Mouse (Mus musculus): ENCODE measurements around the gene Lsm4.

Gene Lsm4

DNA sequence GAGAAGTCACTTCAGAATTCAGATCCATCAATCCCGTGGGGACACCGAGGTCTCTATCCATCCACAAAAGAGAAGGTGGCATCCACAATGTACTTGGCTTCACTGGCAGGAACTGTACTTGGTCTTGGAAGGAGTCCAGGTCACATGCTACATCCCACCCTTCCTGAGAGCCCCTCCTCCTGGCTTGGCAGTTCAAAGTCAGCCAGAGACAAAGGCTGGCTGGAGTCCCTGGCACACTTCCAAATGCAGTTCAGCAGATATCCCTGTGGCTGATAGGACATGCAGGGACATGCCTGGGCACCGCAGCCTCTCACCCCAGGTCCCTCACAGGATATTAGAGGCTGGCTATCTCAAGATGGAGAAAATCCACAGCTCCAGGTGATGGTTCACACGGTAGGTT is 23.7 kb upstream of the Lsm4 start:
- in situ Hi-C loops (cut with MboI), result no loop called here

DNA sequence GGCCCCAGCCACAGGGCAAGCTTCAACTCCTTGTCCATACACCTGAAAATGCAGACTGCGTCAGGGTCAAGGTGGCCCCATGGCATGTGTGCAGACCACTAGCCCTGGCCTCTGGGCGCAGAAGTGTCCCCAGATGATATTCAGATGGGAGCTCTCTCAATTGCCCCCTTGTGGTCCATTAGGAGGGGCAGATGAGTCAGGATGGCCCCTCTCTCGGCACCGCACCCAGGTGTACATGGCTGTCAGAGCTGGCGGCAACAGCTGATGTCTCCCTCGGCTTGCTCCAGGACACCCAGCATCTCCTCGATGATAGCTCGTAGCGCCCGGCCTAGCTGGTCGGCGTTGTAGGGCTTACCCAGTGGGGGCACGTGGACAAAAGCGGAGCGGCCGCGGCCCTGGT is 22.7 kb upstream of the Lsm4 start:
- in situ Hi-C loops (cut with MboI), result no loop called here

DNA sequence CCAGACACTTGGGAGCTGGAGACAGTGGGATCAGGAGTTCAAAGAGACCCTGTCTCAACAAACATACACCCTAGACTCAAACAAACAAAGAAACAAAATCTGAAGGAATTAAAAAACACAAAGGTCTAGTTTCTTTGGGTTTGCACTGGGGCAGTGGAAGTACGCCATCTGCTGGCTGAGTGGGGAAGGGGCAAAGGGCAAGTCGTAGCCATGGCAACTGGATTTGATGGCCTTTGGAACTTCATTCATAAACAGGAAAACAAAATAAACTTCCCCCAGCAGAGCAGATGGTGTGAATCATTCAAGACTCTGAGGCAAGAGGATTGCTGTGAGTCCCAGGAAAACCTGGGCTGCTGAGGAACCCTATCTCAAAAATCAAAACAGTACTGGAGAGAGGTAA is 19.8 kb upstream of the Lsm4 start:
- in situ Hi-C loops (cut with MboI), result no loop called here

DNA sequence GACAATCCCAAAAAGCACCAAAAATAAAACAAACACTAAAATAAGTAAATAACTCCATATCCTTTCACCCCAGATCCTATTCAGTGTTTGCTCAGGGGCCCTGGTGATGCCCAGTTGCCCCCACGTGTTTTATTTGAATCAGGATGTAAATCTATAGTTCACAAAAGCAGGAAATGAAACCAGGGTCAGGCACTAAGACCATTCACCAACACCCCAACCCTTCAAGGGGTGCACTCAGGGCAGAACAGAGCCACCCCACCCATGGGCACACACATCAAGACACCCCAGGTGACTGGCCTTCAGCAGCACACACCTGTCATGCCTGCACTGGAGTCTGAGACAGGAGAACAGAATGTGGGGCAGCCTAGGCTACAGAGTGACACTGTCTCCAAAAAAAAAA is 18.9 kb upstream of the Lsm4 start:
- in situ Hi-C loops (cut with MboI), result no loop called here

DNA sequence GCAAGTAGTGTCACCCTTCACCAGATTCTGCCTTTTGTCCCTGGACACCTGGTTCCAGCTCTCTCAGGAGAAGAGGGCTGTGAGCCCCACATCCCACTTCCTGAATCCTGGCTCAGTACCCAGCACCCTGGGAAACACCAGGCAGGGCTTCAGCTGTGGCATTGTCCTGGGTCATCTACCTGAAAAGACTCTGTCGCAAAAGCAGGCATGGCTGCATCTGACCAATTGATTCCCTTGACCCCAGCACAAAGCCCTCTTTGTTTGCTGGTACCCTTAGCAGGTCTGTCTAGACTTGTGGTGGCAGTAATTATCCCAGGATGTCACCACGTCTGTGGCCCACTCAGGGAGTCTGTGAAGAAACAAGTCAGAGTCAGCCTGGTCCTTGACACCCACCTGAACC is 17.6 kb upstream of the Lsm4 start:
- in situ Hi-C loops (cut with MboI), result no loop called here

DNA sequence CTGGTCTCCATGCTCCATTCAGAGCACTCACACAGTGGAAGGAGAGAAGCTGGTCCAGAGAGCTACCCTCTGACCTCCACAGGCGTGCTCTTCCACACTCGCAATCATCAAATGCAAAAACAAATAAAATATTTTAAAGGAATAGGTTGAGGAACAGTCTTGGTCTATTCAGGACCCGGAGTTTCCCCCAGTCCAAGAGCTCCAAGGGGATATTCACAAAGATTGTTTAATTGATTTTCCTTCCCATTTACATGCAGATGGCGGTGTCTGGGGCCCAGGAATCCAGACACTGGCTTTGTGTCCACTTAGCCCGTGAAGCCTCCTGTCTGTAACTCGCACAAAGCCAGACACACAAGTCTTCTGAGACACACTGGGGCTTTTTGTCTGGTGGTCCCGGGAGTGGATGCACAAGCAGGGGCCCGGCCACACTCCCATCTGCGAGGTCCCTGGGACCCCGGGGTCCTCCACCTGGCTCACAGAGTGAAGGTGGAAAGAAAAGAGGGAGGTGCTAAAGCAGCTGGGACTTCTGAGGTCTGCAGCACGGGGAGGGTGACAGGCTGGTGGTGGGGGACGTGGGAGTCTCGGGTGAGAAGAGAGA is 16.8 kb upstream of the Lsm4 start:
- in situ Hi-C loops (cut with MboI), result no loop called here

DNA sequence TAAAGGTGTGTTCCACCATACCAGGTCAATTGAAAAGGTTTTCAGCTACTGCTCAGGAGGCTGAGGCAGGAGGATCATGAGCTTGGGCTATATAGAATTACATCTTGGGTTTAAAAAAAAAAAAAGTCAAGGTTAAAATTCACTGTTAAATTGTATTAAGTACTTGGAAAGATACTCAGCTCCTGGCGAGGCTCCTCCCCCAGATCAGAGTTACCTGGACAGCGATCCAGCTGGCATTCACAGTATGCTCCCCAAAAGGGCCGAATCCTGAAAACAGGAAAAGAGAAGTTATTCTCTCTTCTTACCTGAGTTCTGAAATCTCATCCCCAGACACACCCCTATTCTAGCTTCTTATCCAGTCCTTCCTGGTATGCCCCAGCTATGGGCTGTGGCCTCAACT is 15.8 kb upstream of the Lsm4 start:
- in situ Hi-C loops (cut with MboI), result no loop called here

DNA sequence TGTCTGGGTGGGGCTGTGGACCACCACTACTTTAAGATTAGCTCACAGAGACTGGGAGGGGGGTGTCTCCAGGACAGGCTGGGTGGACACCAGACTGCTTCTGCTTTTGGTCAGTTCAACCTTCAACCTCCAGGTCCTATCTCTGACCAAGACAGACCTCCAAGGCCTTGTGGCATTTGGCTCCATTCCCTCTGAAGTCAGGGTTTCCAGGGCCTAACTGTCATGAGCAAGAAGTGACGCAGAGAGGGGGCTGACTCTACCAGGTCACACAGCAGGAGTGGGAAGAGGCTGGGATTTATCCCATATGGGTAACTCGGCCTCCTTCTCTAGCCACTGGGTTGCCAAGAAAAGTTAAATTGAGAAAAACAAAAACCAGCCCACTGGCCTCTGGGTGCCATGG is 15.3 kb upstream of the Lsm4 start:
- in situ Hi-C loops (cut with MboI), result no loop called here

DNA sequence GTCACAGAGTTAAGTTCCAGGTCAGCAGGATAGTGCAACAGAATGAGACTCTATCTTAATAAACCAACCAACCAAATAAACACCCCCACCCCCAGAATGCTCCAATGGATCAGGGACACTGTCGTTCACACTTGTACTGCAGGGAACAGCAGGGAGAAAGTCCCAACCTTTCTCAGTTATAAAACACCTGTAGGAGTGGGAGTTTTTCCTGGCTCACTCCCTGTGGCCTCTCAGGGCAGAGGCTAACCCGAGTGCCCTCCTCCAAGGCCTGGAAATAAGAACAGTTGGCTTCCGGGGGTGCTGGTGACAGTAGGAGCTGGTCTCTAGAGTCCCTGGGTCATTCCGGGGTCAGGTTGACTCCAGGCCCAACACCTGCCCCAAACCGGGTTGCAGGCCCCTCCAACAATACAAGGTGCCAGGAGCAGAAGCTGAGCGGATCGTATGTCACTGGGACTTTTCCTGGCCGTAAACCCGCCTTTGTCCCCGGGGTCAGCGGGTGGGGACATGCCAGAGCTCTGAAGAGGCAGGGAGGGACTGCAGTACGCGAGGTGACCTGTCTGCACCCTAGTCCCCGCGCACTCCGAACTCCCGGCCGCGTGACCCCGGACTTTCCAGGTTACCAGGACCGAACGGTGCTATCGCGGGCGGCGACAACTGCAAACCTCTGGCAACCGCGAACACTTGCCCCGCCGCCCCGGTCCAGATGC is 14.0 kb upstream of the Lsm4 start:
- in situ Hi-C loops (cut with MboI), result no loop called here

DNA sequence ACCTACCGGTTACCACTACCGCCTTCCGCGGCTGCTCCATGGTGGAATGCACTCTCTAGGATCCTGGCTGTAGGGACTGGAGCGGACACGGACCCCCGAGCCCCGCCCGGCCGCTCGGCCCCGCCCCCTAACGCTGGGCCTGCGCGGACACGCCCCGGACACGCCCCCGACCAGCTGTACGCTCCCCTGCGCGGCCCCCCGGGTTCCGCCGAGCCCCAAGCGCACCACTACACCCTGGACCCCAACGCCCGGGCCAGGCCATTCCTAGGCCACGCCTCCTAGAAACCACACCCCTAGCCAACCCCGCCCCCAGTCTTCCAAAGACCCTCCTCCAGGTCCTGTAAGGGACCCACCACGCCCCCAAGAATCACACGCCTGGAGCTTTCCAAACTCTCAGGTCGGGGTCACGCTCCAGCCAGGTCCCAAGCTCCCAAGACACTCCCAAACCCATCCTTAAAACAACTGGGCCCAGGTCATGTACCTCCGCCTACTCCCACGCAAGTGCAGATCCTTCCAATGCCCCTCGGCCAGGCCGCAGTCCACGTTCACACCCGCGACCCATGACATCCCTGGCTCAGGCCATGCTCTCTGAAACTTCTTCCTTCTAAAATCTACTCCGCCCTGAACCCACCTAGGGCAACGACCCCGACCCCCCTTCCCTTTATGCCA is 13.3 kb upstream of the Lsm4 start:
- in situ Hi-C loops (cut with MboI), result no loop called here

DNA sequence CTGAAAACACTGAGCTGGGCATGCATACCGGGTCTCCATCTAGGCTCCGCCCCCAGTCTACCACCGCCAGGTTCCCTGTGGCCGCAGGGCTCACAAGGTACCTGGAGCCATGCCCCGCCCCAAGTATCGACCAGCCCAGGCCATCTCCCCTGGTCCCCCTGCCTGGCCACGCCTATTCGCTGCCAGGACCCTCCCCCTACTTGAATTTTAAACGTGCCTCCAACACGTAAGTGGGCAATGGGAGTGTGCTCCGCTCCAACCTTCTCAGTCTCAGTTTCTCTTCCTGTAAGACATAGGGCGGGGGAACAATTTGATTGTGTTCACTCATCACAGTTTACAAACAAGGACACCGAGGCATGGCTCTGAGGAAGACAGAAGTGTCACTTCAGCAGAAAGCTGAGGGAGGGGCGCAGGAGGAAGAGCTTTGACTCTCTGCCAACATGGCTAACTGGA is 12.7 kb upstream of the Lsm4 start, which contains the start of gene Pgpep1:
Gene Pgpep1 (minus strand): TSS at position 116 of the 453 bp plus-strand sequence.
- in situ Hi-C loops (cut with MboI), result no loop called here

DNA sequence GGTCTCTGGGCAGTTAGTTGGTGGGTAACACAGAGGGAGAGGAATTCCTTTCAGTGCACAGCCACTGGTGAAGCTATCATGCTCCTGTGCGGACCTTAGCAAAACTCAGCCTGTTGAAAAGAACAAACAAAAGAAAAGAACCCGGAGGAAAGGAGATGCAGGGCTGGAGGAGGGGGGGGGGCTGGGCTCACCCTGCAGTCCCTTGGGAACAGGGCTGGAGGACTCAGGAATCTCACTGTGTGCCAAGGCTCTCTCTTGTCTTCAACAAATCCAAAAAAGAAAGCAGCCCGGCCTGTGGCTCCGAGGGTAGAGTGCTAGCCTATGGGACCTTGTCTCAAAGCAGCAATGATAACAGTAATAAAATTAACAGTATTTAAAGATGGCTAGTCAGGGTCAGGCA is 9.4 kb upstream of the Lsm4 start:
- in situ Hi-C loops (cut with MboI), result no loop called here

DNA sequence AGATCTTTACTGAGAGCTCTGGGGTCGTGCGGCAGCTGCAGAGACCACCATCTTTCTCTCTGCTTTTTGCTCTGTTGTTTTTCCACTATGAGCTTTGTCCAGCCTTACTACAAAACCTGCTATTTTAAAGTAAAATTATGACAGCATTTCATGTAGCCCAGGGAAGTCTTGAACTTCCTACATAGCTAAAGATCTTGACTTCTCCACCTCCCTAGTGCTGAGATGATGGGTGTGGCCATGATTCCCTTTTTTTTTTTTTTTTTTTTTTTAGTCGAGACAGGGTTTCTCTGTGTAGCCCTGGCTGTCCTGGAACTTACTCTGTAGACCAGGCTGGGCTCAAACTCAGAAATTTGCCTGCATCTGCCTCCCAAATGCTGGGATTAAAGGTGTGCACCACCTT is 8.4 kb upstream of the Lsm4 start:
- in situ Hi-C loops (cut with MboI), result no loop called here

DNA sequence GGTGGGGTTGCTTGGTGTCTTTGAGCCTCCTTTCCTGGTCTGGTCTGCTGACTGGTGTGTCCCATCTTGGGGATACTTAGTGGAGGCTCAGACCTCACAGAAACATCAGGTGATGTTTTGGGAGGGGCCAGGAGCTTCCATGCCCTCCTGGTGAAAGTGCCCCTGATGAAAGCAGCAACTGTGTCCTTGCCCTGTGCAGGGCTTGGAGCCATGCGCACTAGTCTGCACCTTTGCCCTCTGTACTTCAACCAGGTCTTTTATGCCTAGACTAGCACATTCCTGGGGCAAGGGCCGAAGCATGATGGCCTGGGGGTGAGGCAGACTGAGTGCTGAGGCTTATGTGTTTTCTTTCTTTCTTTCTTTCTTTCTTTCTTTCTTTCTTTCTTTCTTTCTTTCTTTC is 7.4 kb upstream of the Lsm4 start:
- in situ Hi-C loops (cut with MboI), result no loop called here

DNA sequence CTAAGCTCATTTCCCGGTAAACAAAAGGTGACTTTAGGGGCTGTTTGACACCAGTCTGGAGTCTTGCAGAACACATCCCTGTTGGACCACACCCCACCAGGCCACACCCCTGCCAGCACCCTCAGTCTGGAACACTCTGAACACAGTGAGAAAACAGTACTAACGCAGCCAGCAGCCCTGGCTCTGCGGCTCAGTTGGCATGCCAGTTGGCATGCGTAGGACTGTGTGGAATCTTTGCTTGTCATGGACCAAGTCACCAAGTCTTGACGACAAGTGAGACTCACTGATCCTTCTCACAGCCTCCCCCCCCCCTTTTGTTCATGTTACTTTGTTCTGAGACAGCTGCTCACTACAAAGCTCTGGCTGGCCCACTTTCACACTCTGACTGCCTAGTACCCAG is 6.0 kb upstream of the Lsm4 start:
- in situ Hi-C loops (cut with MboI), result no loop called here

DNA sequence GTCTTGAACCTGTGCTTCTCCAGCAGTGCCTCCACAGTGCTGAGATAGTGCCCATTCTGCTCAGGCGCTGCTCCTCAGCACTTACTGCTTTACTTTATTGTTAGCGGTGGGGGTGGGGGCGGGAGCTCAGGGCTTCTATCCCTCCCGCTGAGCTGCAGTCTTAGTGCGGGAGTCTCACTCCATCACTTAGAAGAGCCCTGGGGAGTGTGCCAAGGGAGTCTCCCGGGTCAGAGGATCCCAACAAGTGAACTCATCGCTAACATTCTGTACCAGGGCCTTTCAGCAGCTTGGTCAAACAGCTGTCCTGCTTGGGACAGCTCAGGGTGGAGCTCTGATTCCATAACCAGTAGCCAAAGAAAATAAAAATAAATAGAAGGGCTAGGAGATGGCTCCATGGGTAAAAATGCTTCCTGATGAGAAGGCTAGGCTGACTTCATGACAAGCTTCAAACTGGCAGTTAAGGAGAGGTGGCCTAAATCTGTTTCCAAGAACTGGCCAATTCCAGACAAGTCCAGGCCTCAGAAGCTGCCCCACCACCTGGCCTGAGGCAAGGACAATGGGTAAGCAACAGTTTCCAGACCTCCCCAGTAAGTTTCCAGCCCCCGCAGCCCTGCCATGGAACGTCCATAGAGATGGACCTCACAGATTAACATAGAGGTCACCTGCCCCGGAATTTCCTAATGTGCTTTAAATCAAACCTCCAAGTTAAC is 1.3 kb upstream of the Lsm4 start:
- in situ Hi-C loops (cut with MboI), result loop anchor here (5.0 kb wide), 1 partner anchor 36 kb away; no protein-coding TSS in a partner anchor

DNA sequence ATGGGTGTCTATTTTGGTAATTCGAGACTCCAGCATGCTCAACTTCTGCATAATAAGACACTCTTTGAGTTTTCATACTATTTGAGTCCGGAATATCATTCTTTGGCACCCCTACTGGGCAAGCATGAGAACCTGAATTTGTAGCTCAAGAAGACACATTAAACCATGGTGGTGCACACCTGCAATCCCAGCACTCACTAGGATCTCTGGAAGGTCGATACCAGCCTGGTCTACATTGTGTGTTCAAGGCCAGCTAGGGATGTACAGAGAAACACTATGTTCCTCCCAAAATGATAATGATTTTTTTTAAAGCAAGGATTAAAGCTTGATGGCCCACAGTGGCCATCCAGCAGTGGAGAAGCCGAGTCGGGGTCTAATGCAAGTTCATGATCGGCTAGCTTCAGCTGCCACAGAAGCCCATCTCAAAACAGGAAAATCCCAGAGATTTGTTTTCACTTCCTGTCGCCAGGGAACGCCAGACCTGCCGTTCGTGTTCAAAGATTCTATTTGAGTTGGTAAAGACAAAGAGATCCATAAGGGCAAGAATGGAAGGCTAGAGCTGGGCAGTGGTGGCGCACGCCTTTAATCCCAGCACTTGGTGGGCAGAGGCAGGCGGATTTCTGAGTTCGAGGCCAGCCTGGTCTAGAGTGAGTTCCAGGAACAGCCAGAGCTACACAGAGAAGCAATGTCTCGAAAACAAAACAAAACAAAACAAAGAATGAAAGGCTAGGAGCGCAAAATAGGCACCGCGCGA is 546 bp upstream of the Lsm4 start:
- in situ Hi-C loops (cut with MboI), result loop anchor here (5.0 kb wide), 1 partner anchor 35 kb away; no protein-coding TSS in a partner anchor

DNA sequence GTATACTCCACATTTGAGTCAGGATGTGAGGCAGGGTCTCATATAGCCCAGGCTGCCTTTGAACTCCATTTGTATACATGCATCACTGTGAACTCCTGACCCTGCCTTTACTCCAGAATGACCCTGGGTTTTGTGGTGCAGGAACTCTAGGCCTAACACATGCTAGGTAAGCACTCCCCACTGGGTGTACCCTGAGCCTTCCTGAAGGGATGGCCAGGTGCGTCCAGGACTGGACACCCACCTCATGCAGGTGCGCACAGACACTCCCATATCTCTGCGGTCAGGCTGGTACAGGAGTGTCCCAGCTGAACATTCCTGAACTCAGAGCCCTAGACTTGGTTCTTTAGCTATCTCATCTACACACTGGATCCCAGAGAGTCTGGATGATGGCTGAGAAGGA is 1.1 kb downstream of the Lsm4 start:
- in situ Hi-C loops (cut with MboI), result loop anchor here (5.0 kb wide), 1 partner anchor 33 kb away; no protein-coding TSS in a partner anchor

DNA sequence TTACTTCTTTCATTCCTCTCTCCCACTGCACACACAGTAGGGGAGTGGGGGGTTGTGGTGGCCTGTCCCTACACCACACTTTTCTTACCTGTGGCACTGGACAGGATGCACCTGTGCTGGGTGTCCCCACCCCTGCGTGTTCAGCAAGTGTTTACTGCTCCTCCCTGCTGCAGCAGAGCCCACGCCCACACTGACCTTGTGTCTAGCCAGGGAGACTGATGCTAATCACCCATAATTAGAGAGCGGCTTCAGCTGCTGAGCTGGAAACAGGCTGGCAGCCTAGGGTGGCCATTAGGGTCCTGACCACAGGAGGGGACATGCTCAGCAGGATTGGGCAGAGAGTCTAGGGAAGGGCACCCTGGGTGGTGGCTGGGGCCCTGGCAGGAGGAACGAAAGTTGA is 1.7 kb downstream of the Lsm4 start:
- in situ Hi-C loops (cut with MboI), result loop anchor here (5.0 kb wide), 1 partner anchor 33 kb away; no protein-coding TSS in a partner anchor

DNA sequence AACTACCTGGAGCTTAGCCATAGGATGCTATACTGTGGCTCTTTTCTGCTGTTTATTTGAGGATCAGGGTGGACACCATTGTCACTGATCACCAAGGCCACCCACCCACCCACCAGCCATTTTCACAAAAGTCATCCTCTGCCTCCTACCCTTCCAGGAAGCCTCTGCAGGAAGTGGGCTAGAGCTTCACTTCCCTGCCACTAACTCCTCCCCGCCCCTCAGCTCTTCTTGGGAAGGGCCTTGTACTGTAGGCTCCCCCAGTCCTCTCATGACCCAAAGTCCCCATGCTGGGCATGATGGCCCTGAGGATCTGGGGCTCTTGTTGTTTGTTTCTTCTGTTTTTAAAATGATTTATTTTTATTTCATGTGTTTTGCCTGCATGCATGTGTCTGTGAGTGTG is 2.3 kb downstream of the Lsm4 start:
- in situ Hi-C loops (cut with MboI), result no loop called here

DNA sequence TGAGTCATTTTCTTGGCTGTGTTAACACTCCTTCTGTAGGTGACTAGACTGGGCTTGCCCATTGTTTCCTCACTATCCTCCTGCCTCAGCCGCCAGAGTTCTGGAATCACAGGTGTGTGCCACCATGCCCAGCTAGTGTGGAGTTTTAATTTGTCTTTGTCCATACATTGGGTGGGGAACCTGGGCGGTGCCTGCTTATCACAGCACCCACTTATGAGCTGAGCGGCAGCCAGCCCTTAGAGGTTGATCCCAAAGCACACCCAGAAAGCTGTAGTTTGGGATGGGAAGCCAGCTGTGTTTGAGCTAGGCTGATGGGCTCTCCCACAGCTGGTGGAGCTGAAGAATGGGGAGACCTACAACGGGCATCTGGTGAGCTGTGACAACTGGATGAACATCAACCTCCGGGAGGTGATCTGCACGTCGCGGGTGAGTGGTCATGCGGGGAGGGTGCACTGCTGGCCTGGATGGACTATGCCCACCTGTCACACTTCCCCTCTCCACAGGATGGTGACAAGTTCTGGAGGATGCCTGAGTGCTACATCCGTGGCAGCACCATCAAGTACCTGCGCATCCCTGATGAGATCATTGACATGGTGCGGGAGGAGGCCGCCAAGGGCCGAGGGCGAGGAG is 4.5 kb downstream of the Lsm4 start:
- in situ Hi-C loops (cut with MboI), result no loop called here

All from mature B cell (primary cell).